Mouse (Mus musculus) C2C12 (cell line): ENCODE measurements at regions not wholly inside any gene's neighbourhood (a gene's known extent, or its start where the extent isn't known, plus 50 kb on each side); places are given as distances from the start of the nearest gene placed in this dataset.

Experiments used
- CEBPB ChIP-seq: IDR thresholded peaks from one replicate; pipeline ENCODE4 v1.6.1; 2011; ENCODE audit warnings: low read depth, mild to moderate bottlenecking, control low read depth, moderate library complexity
- CTCF ChIP-seq: IDR thresholded peaks from one replicate; pipeline ENCODE4 v1.5.1; 2011; ENCODE audit not compliant: control insufficient read depth, insufficient read depth, insufficient read length
- MAX ChIP-seq: IDR thresholded peaks from one replicate; pipeline ENCODE4 v1.6.1; 2011; ENCODE audit warnings: mild to moderate bottlenecking, control low read depth
- MYOD1 ChIP-seq: IDR thresholded peaks from one replicate; pipeline ENCODE4 v1.6.1; 2011; ENCODE audit warnings: low read depth; ENCODE audit not compliant: control insufficient read depth, insufficient read length
- MYOG ChIP-seq: IDR thresholded peaks from one replicate; pipeline ENCODE4 v1.6.1; 2011; ENCODE audit not compliant: control insufficient read depth, insufficient read length; ENCODE audit errors: extremely low read depth
- USF1 ChIP-seq: IDR thresholded peaks from one replicate; pipeline ENCODE4 v1.6.1; 2011; ENCODE audit warnings: low read depth, mild to moderate bottlenecking, control low read depth, moderate library complexity

DNA sequence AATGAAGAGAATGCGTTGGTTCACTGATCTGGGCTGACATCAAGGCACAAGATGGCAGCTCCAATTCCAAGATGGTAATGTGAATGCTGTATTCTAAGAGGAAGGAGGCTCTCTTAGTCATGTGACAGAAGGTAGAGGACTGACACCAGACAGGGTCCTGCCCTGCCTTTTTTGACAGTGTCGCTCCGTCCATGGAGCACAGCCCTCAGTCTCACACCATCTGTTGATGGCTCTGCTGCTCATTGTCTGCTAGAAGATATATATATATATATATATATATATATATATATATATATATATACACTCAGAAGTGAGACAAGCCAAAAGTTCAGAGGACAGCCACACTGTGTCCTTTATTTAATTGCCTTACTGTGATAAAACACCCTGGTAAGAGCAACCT, 90.7 kb downstream of the Emp1 start:
- TF ChIP-seq CTCF: no peak
- TF ChIP-seq USF1: no peak
- no peak for TF ChIP-seq MYOD1
- no peak for TF ChIP-seq MAX
- TF ChIP-seq CEBPB: no peak
- no peak for TF ChIP-seq MYOG
